Mouse (Mus musculus) kidney, postnatal 25 days (tissue): Measurements from ENCODE around the gene Mapk7.

Experiments used
- DNase-seq, 2 experiments: peaks; one replicate each; pipeline ENCODE4 v3.0.0; 2021; ENCODE audit warnings: mixed read lengths in 2 of 2

The Mapk7 gene

GRCm38 (mm10) chr11:61489874-61490273 lies 4.3 kb downstream of the Mapk7 start:
- DNase-seq, result no peak

GRCm38 (mm10) chr11:61489085-61489484 lies 5.1 kb downstream of the Mapk7 start:
- no peak for DNase-seq

- no peak for DNase-seq
These were observed 6.3 kb downstream of the Mapk7 start for GRCm38 (mm10) chr11:61487936-61488335.

- DNase-seq, result peak; percentile 58 to 64
These were observed 6.8 kb downstream of the Mapk7 start for GRCm38 (mm10) chr11:61487401-61487800.

- DNase-seq, result no peak
These were observed 7.6 kb downstream of the Mapk7 start for GRCm38 (mm10) chr11:61486458-61487219.

GRCm38 (mm10) chr11:61485541-61486457 lies 8.4 kb downstream of the Mapk7 start:
- no peak for DNase-seq

GRCm38 (mm10) chr11:61484613-61485540 lies 9.3 kb downstream of the Mapk7 start, which contains the start of gene Mfap4:
Mfap4 (plus strand) TSS chr11:61485431.
- no peak for DNase-seq

GRCm38 (mm10) chr11:61484256-61484612 lies 10.0 kb downstream of the Mapk7 start:
- no peak for DNase-seq

GRCm38 (mm10) chr11:61483226-61483845 lies 10.9 kb downstream of the Mapk7 start:
- DNase-seq, result no peak

GRCm38 (mm10) chr11:61481239-61482090 lies 12.7 kb downstream of the Mapk7 start:
- DNase-seq, result no peak

GRCm38 (mm10) chr11:61478788-61479187 lies 15.4 kb downstream of the Mapk7 start:
- no peak for DNase-seq

- no peak for DNase-seq
These were observed 16.4 kb downstream of the Mapk7 start for GRCm38 (mm10) chr11:61477566-61478508.

- peak; percentile 58 to 72 for DNase-seq
These were observed 17.3 kb downstream of the Mapk7 start for GRCm38 (mm10) chr11:61476786-61477382.

- DNase-seq, result no peak
These were observed 20.6 kb downstream of the Mapk7 start for GRCm38 (mm10) chr11:61473630-61474029.

GRCm38 (mm10) chr11:61470880-61471279 lies 23.3 kb downstream of the Mapk7 start:
- DNase-seq, result no peak

- no peak for DNase-seq
These were observed 24.8 kb downstream of the Mapk7 start for GRCm38 (mm10) chr11:61469317-61469917.

GRCm38 (mm10) chr11:61468534-61468933 lies 25.7 kb downstream of the Mapk7 start:
- DNase-seq, result no peak

- no peak for DNase-seq
These were observed 28.8 kb downstream of the Mapk7 start for GRCm38 (mm10) chr11:61465422-61465821.

GRCm38 (mm10) chr11:61464071-61464470 lies 30.1 kb downstream of the Mapk7 start:
- peak in 1 of 2 experiments; percentile 12 for DNase-seq
